Mouse (Mus musculus) kidney, adult 2 months (tissue): ENCODE measurements around the gene Cdk15. TPM values are rescaled to one million over a fixed set of nuclear protein-coding genes. Genes with fewer than 3 reads are reported as not detected.

Experiments used
- DNase-seq: peaks from one replicate; pipeline ENCODE4 v3.0.0; 2021
- H3K27ac ChIP-seq: fragments of 200-500 bp; 2 replicates; pipeline ENCODE4 v1.5.1; 2012; ENCODE audit warnings: low read depth, low read length, control low read depth, inconsistent platforms; ENCODE audit not compliant: insufficient read depth
- H3K27me3 ChIP-seq: fragments of 200-500 bp; replicated peaks from 2 replicates; pipeline ENCODE4 v1.6.1; 2012; ENCODE audit warnings: mild to moderate bottlenecking, moderate library complexity, low read length, inconsistent platforms; ENCODE audit not compliant: control insufficient read depth, insufficient read depth
- H3K36me3 ChIP-seq: fragments of 200-500 bp; 2 replicates; pipeline ENCODE4 v1.6.1; 2012; ENCODE audit warnings: mild to moderate bottlenecking, moderate library complexity, low read length, inconsistent platforms; ENCODE audit not compliant: control insufficient read depth, insufficient read depth
- H3K4me1 ChIP-seq: fragments of 200-500 bp; 2 replicates; pipeline ENCODE4 v1.6.1; 2011; ENCODE audit warnings: low read length; ENCODE audit not compliant: control insufficient read depth, insufficient read depth
- H3K4me3 ChIP-seq: fragments of 200-500 bp; 2 replicates; pipeline ENCODE4 v1.5.1; 2011; ENCODE audit warnings: mild to moderate bottlenecking, low read depth, low read length, control low read depth; ENCODE audit not compliant: insufficient read depth
- CTCF ChIP-seq: fragments of 200-500 bp; conservative IDR thresholded peaks from 2 replicates; pipeline ENCODE4 v1.5.1; 2011; ENCODE audit warnings: low read depth, mild to moderate bottlenecking, control low read depth, low read length, moderate library complexity, mixed read lengths; ENCODE audit not compliant: insufficient read depth, insufficient read length
- POLR2A ChIP-seq: fragments of 200-500 bp; IDR thresholded peaks from one replicate; pipeline ENCODE4 v1.6.1; 2011; ENCODE audit warnings: low read depth, low read length, control low read depth
- WGBS: fragments of 180-500 bp; shearing (Covaris S2); methylation state at CpG from one replicate; pipeline ENCODE4 v1.1.7; 2018; 5-methylcytosine and 5-hydroxymethylcytosine counted together
- polyA plus RNA-seq: library from polyadenylated mRNA; depleted of rRNA; stranded (reverse); fragments of >200 nt; gene quantifications from 2 replicates; pipeline ENCODE4 v1.2.3, GENCODE M21; 2012

Gene Cdk15
- polyA plus RNA-seq, 1 experiment = 0.13 TPM

GRCm38 (mm10) chr1:59326854-59327395, 70.2 kb downstream of the Cdk15 start:
- H3K4me3 ChIP-seq = no peak overlapping the region
- WGBS = 65% methylated on average over 10 of the region's 10 CpGs
- H3K27ac ChIP-seq = no peak overlapping the region
- no peak for DNase-seq
- TF ChIP-seq CTCF (no peak), POLR2A (no peak)
- H3K4me1 ChIP-seq = no peaks in the 10 kb centered on the region
- no peaks in the 10 kb centered on the region for H3K27me3 ChIP-seq
- no peaks in the 10 kb centered on the region for H3K36me3 ChIP-seq

- Histone ChIP-seq H3K4me1 (0 out of 2 replicates have a peak, but pooled peaks cover 6% of the 10 kb centered on the region), H3K36me3 (no peaks in the 10 kb centered on the region), H3K27me3 (no peaks in the 10 kb centered on the region), H3K27ac (no peak overlapping the region), H3K4me3 (no peak overlapping the region)
- DNase-seq = no peak
- TF ChIP-seq POLR2A = no peak
- TF ChIP-seq CTCF = no peak
- WGBS = 57% methylated on average over 13 of the region's 13 CpGs
These were observed 76.2 kb downstream of the Cdk15 start for GRCm38 (mm10) chr1:59332737-59333385.

- WGBS = 75% methylated on average over 5 of the region's 5 CpGs
These were observed 76.7 kb downstream of the Cdk15 start for GRCm38 (mm10) chr1:59333386-59333759.

GRCm38 (mm10) chr1:59333860-59334561, 77.3 kb downstream of the Cdk15 start:
- no peak for DNase-seq
- Histone ChIP-seq H3K4me3 (no peak overlapping the region), H3K27me3 (no peaks in the 10 kb centered on the region), H3K36me3 (no peaks in the 10 kb centered on the region), H3K4me1 (0 out of 2 replicates have a peak, but pooled peaks cover 6% of the 10 kb centered on the region), H3K27ac (no peak overlapping the region)
- TF ChIP-seq CTCF = no peak
- no peak for TF ChIP-seq POLR2A
- WGBS = 57% methylated on average over 10 of the region's 10 CpGs

More at GRCm38 (mm10) chr1:59333386-59333759, 76.7 kb downstream of the Cdk15 start:
- Histone ChIP-seq H3K4me3 (no peak overlapping the region), H3K4me1 (0 out of 2 replicates have a peak, but pooled peaks cover 6% of the 10 kb centered on the region), H3K36me3 (no peaks in the 10 kb centered on the region), H3K27ac (no peak overlapping the region), H3K27me3 (no peaks in the 10 kb centered on the region)
- TF ChIP-seq CTCF (no peak), POLR2A (no peak)
- no peak for DNase-seq

DNA sequence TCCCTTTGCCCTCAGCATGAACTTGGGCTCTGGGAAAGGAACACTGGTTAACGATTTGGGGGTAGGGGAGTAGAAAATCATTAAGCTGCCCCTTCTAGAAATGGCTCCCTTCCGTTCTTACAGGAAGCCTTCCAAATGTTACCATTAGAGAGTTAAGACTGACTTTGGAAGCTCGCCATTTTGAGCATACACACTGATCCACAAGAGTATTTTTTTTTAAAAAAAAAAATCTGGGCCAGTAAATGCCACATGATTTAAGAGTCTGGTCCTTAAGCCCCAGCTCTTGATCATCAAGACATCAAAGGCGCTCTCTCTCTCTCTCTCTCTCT, 77.8 kb downstream of the Cdk15 start:
- 0 out of 2 replicates have a peak, but pooled peaks cover 6% of the 10 kb centered on the region for H3K4me1 ChIP-seq
- DNase-seq = peak; percentile 62
- H3K27ac ChIP-seq = no peak overlapping the region
- no peaks in the 10 kb centered on the region for H3K27me3 ChIP-seq
- WGBS = 45% methylated on average over 4 of the region's 4 CpGs
- H3K4me3 ChIP-seq = no peak overlapping the region
- H3K36me3 ChIP-seq = no peaks in the 10 kb centered on the region
- TF ChIP-seq POLR2A (no peak), CTCF (no peak)

DNA sequence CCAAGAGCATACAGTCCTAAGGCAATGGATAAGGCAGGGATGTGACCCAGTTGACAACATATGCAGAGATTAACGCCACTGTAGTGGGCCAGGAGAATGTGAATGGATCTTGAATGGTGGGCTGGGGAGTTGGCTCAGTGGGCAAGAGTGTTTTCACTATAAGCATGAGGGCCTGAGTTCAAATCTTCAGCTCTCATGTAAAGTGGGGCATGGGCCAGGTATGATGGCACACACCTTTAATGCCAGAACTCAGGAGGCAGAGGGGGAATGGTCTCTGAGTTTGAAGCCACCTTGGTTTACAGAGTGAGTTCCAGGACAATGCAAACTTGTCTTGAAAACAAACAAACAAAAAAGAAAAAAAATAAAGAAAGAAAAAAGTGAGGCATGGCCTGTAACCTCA, 79.5 kb downstream of the Cdk15 start:
- Histone ChIP-seq H3K4me1 (0 out of 2 replicates have a peak, but pooled peaks cover 6% of the 10 kb centered on the region), H3K27me3 (no peaks in the 10 kb centered on the region), H3K27ac (no peak overlapping the region), H3K36me3 (no peaks in the 10 kb centered on the region), H3K4me3 (no peak overlapping the region)
- DNase-seq = no peak
- whole genome bisulfite sequencing = 97% methylated on average over 1 of the region's 1 CpGs
- TF ChIP-seq CTCF (no peak), POLR2A (no peak)
